Mouse (Mus musculus): ENCODE results near the gene Tmem141.

Gene Tmem141

GRCm38 (mm10) chr2:25621229-25622200 lies at the start of gene Tmem141:
TSS of gene Tmem141 (minus strand) at chr2:25622005.
- DNase-seq, result peak; percentile 94

- DNase-seq, result no peak
These were observed 44.7 kb upstream of the Tmem141 start for GRCm38 (mm10) chr2:25666516-25666915.

GRCm38 (mm10) chr2:25664125-25664524 lies 42.3 kb upstream of the Tmem141 start:
- no peak for DNase-seq

- peak; percentile 72 to 86 for DNase-seq
These were observed 41.7 kb upstream of the Tmem141 start for GRCm38 (mm10) chr2:25663511-25663910.

GRCm38 (mm10) chr2:25661245-25661970 lies 39.6 kb upstream of the Tmem141 start:
- peak; percentile 33 to 40 for DNase-seq

GRCm38 (mm10) chr2:25660279-25660678 lies 38.5 kb upstream of the Tmem141 start:
- DNase-seq, result peak in 1 of 2 experiments; percentile 11

GRCm38 (mm10) chr2:25657652-25658051 lies 35.8 kb upstream of the Tmem141 start, which contains the start of gene Lcn5:
TSS of gene Lcn5 (plus strand) at chr2:25657952.
- no peak for DNase-seq

GRCm38 (mm10) chr2:25657246-25657645 lies 35.4 kb upstream of the Tmem141 start:
- peak; percentile 68 to 71 for DNase-seq

- DNase-seq, result peak; percentile 48 to 56
These were observed 34.9 kb upstream of the Tmem141 start for GRCm38 (mm10) chr2:25656691-25657090.

- DNase-seq, result no peak
These were observed 32.7 kb upstream of the Tmem141 start for GRCm38 (mm10) chr2:25654502-25654901.

GRCm38 (mm10) chr2:25652902-25653301 lies 31.1 kb upstream of the Tmem141 start, which contains the start of gene Lcn8:
TSS of gene Lcn8 (plus strand) at chr2:25653120.
- no peak for DNase-seq

- DNase-seq, result peak; percentile 70 to 83
These were observed 18.1 kb upstream of the Tmem141 start for GRCm38 (mm10) chr2:25639890-25640289.

- DNase-seq, result no peak
These were observed 12.2 kb upstream of the Tmem141 start for GRCm38 (mm10) chr2:25634046-25634445.

- DNase-seq, result no peak
These were observed 11.8 kb upstream of the Tmem141 start for GRCm38 (mm10) chr2:25633616-25634015.

- no peak for DNase-seq
These were observed 6.9 kb upstream of the Tmem141 start for GRCm38 (mm10) chr2:25628738-25629137.

- no peak for DNase-seq
These were observed 6.0 kb upstream of the Tmem141 start, which contains the start of gene Fcna for GRCm38 (mm10) chr2:25627811-25628210. TSS of gene Fcna (minus strand) at chr2:25628030.

GRCm38 (mm10) chr2:25625986-25626385 lies 4.2 kb upstream of the Tmem141 start:
- DNase-seq, result no peak

GRCm38 (mm10) chr2:25620852-25621228 lies 965 bp downstream of the Tmem141 start:
- no peak for DNase-seq

GRCm38 (mm10) chr2:25620386-25620785 lies 1.4 kb downstream of the Tmem141 start:
- no peak for DNase-seq

GRCm38 (mm10) chr2:25617578-25617977 lies 4.2 kb downstream of the Tmem141 start, which contains the start of gene Ccdc183:
TSS of gene Ccdc183 (minus strand) at chr2:25617678.
- no peak for DNase-seq

GRCm38 (mm10) chr2:25616398-25616797 lies 5.4 kb downstream of the Tmem141 start:
- DNase-seq, result peak; percentile 53 to 61

- no peak for DNase-seq
These were observed 13.1 kb downstream of the Tmem141 start for GRCm38 (mm10) chr2:25608671-25609070.

Measured in cerebellum, postnatal 14 days (tissue).